Comparison of ENCODE assay signal across 14 mouse cellular contexts in genomic region chr3:85842881-85843218, GRCm38 (mm10). TPM values are rescaled to one million over a fixed set of nuclear protein-coding genes. Genes with fewer than 3 reads are reported as not detected.
DNase-seq lines count a peak whose midpoint lies in the region; ATAC-seq and TF ChIP-seq lines count a peak whose summit lies in the region.
"Had no signal": no experiment of that assay in that cellular context is flagged by ENCODE, and none has a peak within 500 bp of the region (broad histone marks: within the 10 kb centered on the region; RNA-seq: fewer than 3 reads in every experiment).

No protein-coding gene starts in this region.

- no peak for TF ChIP-seq CTCF in intestine, postnatal 0 days (IDR thresholded peaks at IDR 0.05; ENCODE audit: low read depth)

- peaks cover 9% of the 10 kb centered on the region; the same call in 1 of the 2 replicates for H3K4me1 ChIP-seq in intestine, embryonic 15.5 days (replicated peaks)
- H3K4me1 ChIP-seq in intestine, postnatal 0 days (replicated peaks; ENCODE audit: control insufficient read depth, insufficient read depth, low read length): no peaks in the 10 kb centered on the region
- H3K4me1 ChIP-seq in heart, embryonic 13.5 days: peaks cover 26% of the 10 kb centered on the region
- peaks cover 17% of the 10 kb centered on the region for H3K4me1 ChIP-seq in kidney, embryonic 15.5 days
- peaks cover 12% of the 10 kb centered on the region for H3K4me1 ChIP-seq in lung, embryonic 16.5 days (replicated peaks; ENCODE audit: control insufficient read depth, insufficient read depth, low read length)

- H3K4me2 ChIP-seq in intestine, embryonic 15.5 days (replicated peaks): no peak overlapping the region
- no peak overlapping the region for H3K4me2 ChIP-seq in intestine, postnatal 0 days (replicated peaks; ENCODE audit: low read depth)
- no peak overlapping the region; the same call in 1 of the 2 replicates for H3K4me2 ChIP-seq in heart, embryonic 13.5 days
- no peak overlapping the region for H3K4me2 ChIP-seq in kidney, embryonic 15.5 days
- no peak overlapping the region for H3K4me2 ChIP-seq in lung, embryonic 16.5 days (ENCODE audit: low read depth, low read length)

- no peaks in the 10 kb centered on the region for H3K9me3 ChIP-seq in intestine, embryonic 15.5 days
- H3K9me3 ChIP-seq in intestine, postnatal 0 days (ENCODE audit: control insufficient read depth): no peaks in the 10 kb centered on the region
- no peaks in the 10 kb centered on the region for H3K9me3 ChIP-seq in heart, embryonic 13.5 days
- H3K9me3 ChIP-seq in kidney, embryonic 15.5 days (replicated peaks): no peaks in the 10 kb centered on the region
- H3K9me3 ChIP-seq in lung, embryonic 16.5 days (ENCODE audit: control insufficient read depth, low read length): no peaks in the 10 kb centered on the region

- no peaks in the 10 kb centered on the region for H3K36me3 ChIP-seq in intestine, embryonic 15.5 days
- H3K36me3 ChIP-seq in intestine, postnatal 0 days (ENCODE audit: control insufficient read depth, insufficient read depth): no peaks in the 10 kb centered on the region
- no peaks in the 10 kb centered on the region for H3K36me3 ChIP-seq in heart, embryonic 13.5 days
- no peaks in the 10 kb centered on the region for H3K36me3 ChIP-seq in kidney, embryonic 15.5 days
- no peaks in the 10 kb centered on the region for H3K36me3 ChIP-seq in lung, embryonic 16.5 days (ENCODE audit: control insufficient read depth, insufficient read depth, low read length)

- ATAC-seq in intestine, embryonic 15.5 days: peak; percentile 59; the same call in 1 of the 2 replicates
- no peak for ATAC-seq in intestine, postnatal 0 days
- ATAC-seq in heart, embryonic 13.5 days (ENCODE audit: extremely low read depth, insufficient number of reproducible peaks, low FRiP score, low TSS enrichment): no peak
- no peak for ATAC-seq in kidney, embryonic 15.5 days (replicated peaks; ENCODE audit: low FRiP score)
- peak; percentile 51; the same call in 1 of the 2 replicates for ATAC-seq in lung, embryonic 16.5 days (ENCODE audit: low read depth)
- ATAC-seq: CD4-positive, CD25-positive, alpha-beta regulatory T cell, adult 4 months; hindbrain, postnatal 0 days had no signal

- DNase-seq in natural killer cell, adult 2 months (ENCODE audit: low spot score in 2 of 2): no peak
- DNase-seq in right cerebral cortex, adult 18-20 months: no peak
- no peak for DNase-seq in embryo, embryonic 9.5 days (ENCODE audit: extremely low spot score)
- DNase-seq: cerebellum, adult 9-11 months; gastrocnemius, postnatal 10 days had no signal

- H3K27ac ChIP-seq in intestine, embryonic 15.5 days: no peak overlapping the region
- H3K27ac ChIP-seq in intestine, postnatal 0 days (ENCODE audit: low read depth, low read length): no peak overlapping the region
- peak overlapping the region; percentile 85 for H3K27ac ChIP-seq in heart, embryonic 13.5 days (replicated peaks)
- H3K27ac ChIP-seq in kidney, embryonic 15.5 days: peak overlapping the region; percentile 83
- peak overlapping the region; percentile 76 for H3K27ac ChIP-seq in lung, embryonic 16.5 days (ENCODE audit: low read length)

- H3K9ac ChIP-seq in intestine, embryonic 15.5 days: no peak overlapping the region
- H3K9ac ChIP-seq in intestine, postnatal 0 days (ENCODE audit: low read depth, low read length): no peak overlapping the region
- peak overlapping the region; percentile 65; the same call in 1 of the 2 replicates for H3K9ac ChIP-seq in heart, embryonic 13.5 days
- no peak overlapping the region for H3K9ac ChIP-seq in kidney, embryonic 15.5 days
- no peak overlapping the region for H3K9ac ChIP-seq in lung, embryonic 16.5 days (ENCODE audit: low read length)

- H3K4me3 ChIP-seq in intestine, embryonic 15.5 days (replicated peaks): no peak overlapping the region
- no peak overlapping the region for H3K4me3 ChIP-seq in intestine, postnatal 0 days (ENCODE audit: low read depth, low read length)
- no peak overlapping the region for H3K4me3 ChIP-seq in heart, embryonic 13.5 days
- H3K4me3 ChIP-seq in kidney, embryonic 15.5 days (replicated peaks): no peak overlapping the region
- no peak overlapping the region for H3K4me3 ChIP-seq in lung, embryonic 16.5 days (ENCODE audit: low read length)
- H3K4me3 ChIP-seq: erythroblast, embryonic 14.5 days had no signal

- no peaks in the 10 kb centered on the region for H3K27me3 ChIP-seq in intestine, embryonic 15.5 days (replicated peaks)
- H3K27me3 ChIP-seq in intestine, postnatal 0 days (replicated peaks; ENCODE audit: control insufficient read depth, insufficient read depth, low read length): no peaks in the 10 kb centered on the region
- no peaks in the 10 kb centered on the region for H3K27me3 ChIP-seq in heart, embryonic 13.5 days (replicated peaks)
- no peaks in the 10 kb centered on the region for H3K27me3 ChIP-seq in kidney, embryonic 15.5 days
- no peaks in the 10 kb centered on the region for H3K27me3 ChIP-seq in lung, embryonic 16.5 days (ENCODE audit: control insufficient read depth, insufficient read depth, low read depth, low read length)

RNA-seq across cellular contexts. Expression of gene Fam160a1, which starts 25.8 kb away (rescaled TPM):
- polyA plus RNA-seq in intestine, embryonic 15.5 days (2015; fragmentation: Nextera tagmentation; extraction: Ambion mirVana): 3.1 and 3.3 TPM in 2 replicates
- 2.3 and 2.6 TPM in 2 replicates for polyA plus RNA-seq in intestine, postnatal 0 days (2015; fragmentation: Nextera tagmentation; extraction: Ambion mirVana)
- polyA plus RNA-seq in heart, embryonic 13.5 days (2015; fragmentation: Nextera tagmentation; extraction: Ambion mirVana): 3.5 and 4.0 TPM in 2 replicates
- polyA plus RNA-seq in kidney, embryonic 15.5 days (2015; fragmentation: Nextera tagmentation; extraction: Ambion mirVana): 5.0 and 5.1 TPM in 2 replicates
- 3.4 and 3.5 TPM in 2 replicates for polyA plus RNA-seq in lung, embryonic 16.5 days (2015; fragmentation: Nextera tagmentation; extraction: Ambion mirVana)

RNA-seq across cellular contexts. Expression of gene Glt28d2, which starts 44.5 kb away (rescaled TPM):
- 2.0 and 2.7 TPM in 2 replicates for polyA plus RNA-seq in intestine, embryonic 15.5 days (2015; fragmentation: Nextera tagmentation; extraction: Ambion mirVana)
- 2.6 and 3.3 TPM in 2 replicates for polyA plus RNA-seq in intestine, postnatal 0 days (2015; fragmentation: Nextera tagmentation; extraction: Ambion mirVana)
- 0.80 and 1.4 TPM in 2 replicates for polyA plus RNA-seq in heart, embryonic 13.5 days (2015; fragmentation: Nextera tagmentation; extraction: Ambion mirVana)
- 2.2 and 2.9 TPM in 2 replicates for polyA plus RNA-seq in kidney, embryonic 15.5 days (2015; fragmentation: Nextera tagmentation; extraction: Ambion mirVana)
- 2.0 and 2.5 TPM in 2 replicates for polyA plus RNA-seq in lung, embryonic 16.5 days (2015; fragmentation: Nextera tagmentation; extraction: Ambion mirVana)

RNA-seq across cellular contexts. Expression of gene Gm37240, which starts 44.5 kb away (rescaled TPM):
- polyA plus RNA-seq in intestine, embryonic 15.5 days (2015; fragmentation: Nextera tagmentation; extraction: Ambion mirVana): 4.8 and 6.5 TPM in 2 replicates
- polyA plus RNA-seq in intestine, postnatal 0 days (2015; fragmentation: Nextera tagmentation; extraction: Ambion mirVana): 3.3 and 4.5 TPM in 2 replicates
- 7.2 and 7.5 TPM in 2 replicates for polyA plus RNA-seq in heart, embryonic 13.5 days (2015; fragmentation: Nextera tagmentation; extraction: Ambion mirVana)
- 8.9 and 9.2 TPM in 2 replicates for polyA plus RNA-seq in kidney, embryonic 15.5 days (2015; fragmentation: Nextera tagmentation; extraction: Ambion mirVana)
- 4.6 and 8.0 TPM in 2 replicates for polyA plus RNA-seq in lung, embryonic 16.5 days (2015; fragmentation: Nextera tagmentation; extraction: Ambion mirVana)
- polyA plus RNA-seq: erythroblast, embryonic 14.5 days; testis, adult 2 months had no signal

Comparison
In these comparisons a context has a peak if more than half of its experiments do, and no peak if none do; other contexts are left out.
1. ATAC-seq: peak in intestine, embryonic 15.5 days (single experiment) and lung, embryonic 16.5 days (single experiment); none in intestine, postnatal 0 days (single experiment), heart, embryonic 13.5 days (single experiment) and kidney, embryonic 15.5 days (single experiment).
2. H3K27ac ChIP-seq: peak in heart, embryonic 13.5 days (single experiment), kidney, embryonic 15.5 days (single experiment) and lung, embryonic 16.5 days (single experiment); none in intestine, embryonic 15.5 days (single experiment) and intestine, postnatal 0 days (single experiment).